Mouse (Mus musculus) layer of hippocampus, adult 18-20 months (tissue): ENCODE measurements at regions not wholly inside any gene's neighbourhood (a gene's known extent, or its start where the extent isn't known, plus 50 kb on each side); places are given as distances from the start of the nearest gene placed in this dataset.

ENCODE experiments used
- DNase-seq, 2 experiments: peaks; one replicate each; pipeline ENCODE4 v3.0.0; 2022; ENCODE audit warnings: low spot score in 2 of 2

GRCm38 (mm10) chr3:17201773-17202172, 746.4 kb upstream of the Cypt12 start:
- DNase-seq, result peak in 1 of 2 experiments; percentile 49

GRCm38 (mm10) chr3:17214031-17214430, 734.2 kb upstream of the Cypt12 start:
- DNase-seq, result no peak

- DNase-seq, result no peak
Observed at GRCm38 (mm10) chr3:17216825-17217224, 731.4 kb upstream of the Cypt12 start.

- no peak for DNase-seq
Observed at GRCm38 (mm10) chr3:17238407-17238806, 709.8 kb upstream of the Cypt12 start.

- no peak for DNase-seq
Observed at GRCm38 (mm10) chr3:17258397-17258796, 689.8 kb upstream of the Cypt12 start.

- no peak for DNase-seq
Observed at GRCm38 (mm10) chr3:17259093-17259492, 689.1 kb upstream of the Cypt12 start.

GRCm38 (mm10) chr3:17281231-17281630, 667.0 kb upstream of the Cypt12 start:
- no peak for DNase-seq

- no peak for DNase-seq
Observed at GRCm38 (mm10) chr3:17282881-17283280, 665.3 kb upstream of the Cypt12 start.

GRCm38 (mm10) chr3:17317523-17317922, 630.7 kb upstream of the Cypt12 start:
- no peak for DNase-seq

GRCm38 (mm10) chr3:17318450-17318849, 629.8 kb upstream of the Cypt12 start:
- DNase-seq, result no peak

- no peak for DNase-seq
Observed at GRCm38 (mm10) chr3:17319213-17319612, 629.0 kb upstream of the Cypt12 start.

GRCm38 (mm10) chr3:17319931-17320330, 628.3 kb upstream of the Cypt12 start:
- DNase-seq, result no peak

GRCm38 (mm10) chr3:17322266-17322665, 625.9 kb upstream of the Cypt12 start:
- no peak for DNase-seq

GRCm38 (mm10) chr3:17324816-17325215, 623.4 kb upstream of the Cypt12 start:
- no peak for DNase-seq

- DNase-seq, result no peak
Observed at GRCm38 (mm10) chr3:17325821-17326220, 622.4 kb upstream of the Cypt12 start.

- DNase-seq, result no peak
Observed at GRCm38 (mm10) chr3:17326292-17326691, 621.9 kb upstream of the Cypt12 start.

- DNase-seq, result no peak
Observed at GRCm38 (mm10) chr3:17326774-17327173, 621.4 kb upstream of the Cypt12 start.

- DNase-seq, result no peak
Observed at GRCm38 (mm10) chr3:17327706-17328105, 620.5 kb upstream of the Cypt12 start.

GRCm38 (mm10) chr3:17329411-17329810, 618.8 kb upstream of the Cypt12 start:
- DNase-seq, result no peak

- DNase-seq, result no peak
Observed at GRCm38 (mm10) chr3:17330429-17331373, 617.5 kb upstream of the Cypt12 start.

- no peak for DNase-seq
Observed at GRCm38 (mm10) chr3:17360253-17360652, 588.0 kb upstream of the Cypt12 start.
